Mouse (Mus musculus) right cerebral cortex, postnatal 14 days (tissue): ENCODE data around the gene Aph1c.
"Not testable (repeated sequence)": the region's sequence is repeated elsewhere in the genome, so short reads cannot be mapped to it uniquely, and the experiment has no call there.

Experiments used
- DNase-seq: peaks from one replicate; pipeline ENCODE4 v3.0.0; 2022

Gene Aph1c

DNA sequence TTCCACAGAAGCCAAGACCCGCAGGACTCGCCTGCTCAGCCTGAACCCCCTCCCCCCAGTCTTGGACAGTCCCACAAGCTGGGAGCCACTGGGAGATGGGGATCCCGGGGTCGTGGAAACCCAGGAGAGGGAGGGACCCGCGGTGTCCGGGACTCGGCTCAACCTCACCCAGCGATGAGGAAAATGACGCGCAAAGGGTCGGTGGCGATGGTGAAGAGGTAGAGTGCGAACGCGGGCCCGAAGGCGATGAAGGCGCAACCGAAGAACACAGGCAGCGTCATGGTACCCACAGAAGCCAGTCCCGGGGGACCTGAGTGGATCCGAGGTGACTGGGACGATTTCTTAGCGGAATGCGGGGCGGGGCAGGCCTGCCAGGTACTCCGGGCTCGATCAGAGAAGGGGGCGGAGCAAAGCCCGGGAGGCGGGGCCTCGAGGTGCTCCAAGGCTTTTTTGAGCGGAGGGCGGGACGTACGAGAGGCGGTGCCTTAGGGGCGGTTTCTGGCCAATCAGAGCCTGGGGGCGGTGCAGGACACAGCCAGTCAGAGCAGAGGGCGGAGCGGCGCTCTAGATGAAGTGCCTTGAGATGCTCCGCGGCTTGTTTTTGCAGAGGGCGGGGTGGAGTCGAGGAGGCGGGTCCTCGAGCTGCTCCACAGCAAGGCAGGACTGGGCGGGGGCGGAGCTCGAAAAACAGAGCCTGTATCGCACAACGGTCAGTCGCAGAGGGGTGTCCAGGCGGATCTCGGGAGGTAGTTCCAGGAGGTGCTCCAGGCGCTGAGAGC lies at the start of gene Aph1c:
Gene Aph1c, minus strand, starts transcription at position 409 of the 779 bp plus-strand sequence.
- DNase-seq, result peak; percentile 98

DNA sequence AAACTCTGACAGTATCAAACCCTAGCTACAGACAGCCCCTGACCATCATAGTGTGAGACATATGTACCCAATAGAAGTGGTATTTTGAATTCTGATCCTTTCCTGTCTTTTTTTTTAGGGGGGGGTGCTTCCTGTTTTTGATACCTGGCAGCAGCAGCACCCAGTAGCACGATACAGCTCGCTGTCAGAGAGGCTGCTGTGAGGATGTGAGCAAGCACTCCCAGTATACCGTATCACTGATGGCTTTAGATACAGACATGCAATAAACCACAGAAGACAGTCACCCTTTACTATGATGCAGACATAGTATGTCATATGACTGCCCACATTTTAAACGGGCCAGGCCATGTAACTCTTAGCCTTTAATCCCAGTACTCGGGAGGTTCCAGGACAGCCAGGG lies 49.0 kb upstream of the Aph1c start:
- no peak for DNase-seq

DNA sequence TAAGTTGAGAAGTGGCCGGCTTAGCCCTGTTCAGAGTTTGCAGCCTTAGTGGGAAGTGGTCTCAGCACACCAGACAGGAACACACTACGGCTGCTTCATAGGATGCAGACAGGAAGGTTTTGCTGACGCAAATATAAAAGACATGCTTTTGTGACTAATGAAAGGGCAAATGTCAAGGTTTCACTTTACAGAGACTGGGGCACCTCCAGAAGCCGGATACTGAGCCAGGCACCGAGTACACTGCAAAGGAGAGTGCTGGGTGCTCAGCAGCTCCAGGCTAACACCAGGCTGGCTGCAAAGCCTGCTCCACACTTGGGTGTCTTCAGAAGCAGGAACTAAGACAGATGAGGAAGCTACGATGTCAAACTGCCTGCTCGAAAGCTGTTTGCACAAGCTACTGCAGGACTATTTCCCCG lies 47.9 kb upstream of the Aph1c start:
- no peak for DNase-seq

DNA sequence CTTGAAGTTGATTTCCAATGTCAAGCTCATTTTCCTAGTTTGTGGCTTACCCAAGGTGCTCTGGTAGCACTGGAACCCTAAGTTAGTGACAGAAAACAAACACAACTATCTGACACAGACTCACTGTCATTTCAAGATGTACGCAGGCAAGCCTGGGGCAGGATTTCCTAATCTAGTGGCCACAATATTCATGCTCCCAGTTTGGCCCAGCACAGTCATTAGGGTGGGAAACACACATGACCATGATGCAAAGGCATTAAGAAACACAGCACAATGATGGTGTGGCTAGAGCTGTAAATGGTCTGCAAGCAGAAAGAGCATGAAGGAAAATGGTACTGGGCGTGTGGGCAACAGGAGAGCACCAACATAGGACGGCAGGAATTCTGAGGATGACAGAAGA lies 47.3 kb upstream of the Aph1c start:
- no peak for DNase-seq

DNA sequence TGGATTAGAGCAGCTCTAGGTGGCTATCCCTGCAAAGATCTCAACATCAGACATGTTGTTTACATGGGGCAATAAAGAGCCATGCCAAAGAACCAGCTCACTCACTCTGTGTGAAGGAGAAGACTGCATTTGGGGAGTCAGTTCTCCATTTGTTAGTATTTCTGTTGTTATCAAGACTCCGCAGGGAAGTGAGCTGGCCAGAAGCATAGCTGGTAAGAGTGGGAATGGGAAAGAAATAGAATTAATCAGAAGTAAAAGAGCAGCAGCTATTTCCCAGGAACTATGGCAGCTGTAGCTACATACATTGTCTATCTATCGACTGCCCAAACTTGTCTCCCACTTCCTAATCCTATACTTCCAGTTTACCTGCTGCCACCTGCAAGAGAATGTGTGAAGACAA lies 46.2 kb upstream of the Aph1c start:
- no peak for DNase-seq

DNA sequence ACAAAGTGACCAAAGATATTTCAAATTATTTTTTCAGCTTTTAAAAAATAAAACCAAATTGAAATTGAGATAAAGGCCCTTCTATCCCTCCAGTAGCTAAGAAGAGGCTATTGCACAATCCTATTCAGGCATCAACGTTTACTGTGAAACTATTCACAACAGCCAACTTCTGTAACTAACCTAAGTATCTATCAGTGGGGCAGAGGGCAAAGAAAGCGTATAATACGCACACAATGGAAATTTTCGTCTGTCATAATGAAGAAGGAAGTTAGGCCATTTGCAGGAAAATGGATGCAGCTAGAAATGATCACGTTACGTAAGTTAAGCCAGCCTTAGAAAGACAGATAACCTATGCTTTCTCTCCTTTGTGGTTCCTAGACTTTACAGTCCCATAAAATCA lies 45.0 kb upstream of the Aph1c start:
- no peak for DNase-seq

DNA sequence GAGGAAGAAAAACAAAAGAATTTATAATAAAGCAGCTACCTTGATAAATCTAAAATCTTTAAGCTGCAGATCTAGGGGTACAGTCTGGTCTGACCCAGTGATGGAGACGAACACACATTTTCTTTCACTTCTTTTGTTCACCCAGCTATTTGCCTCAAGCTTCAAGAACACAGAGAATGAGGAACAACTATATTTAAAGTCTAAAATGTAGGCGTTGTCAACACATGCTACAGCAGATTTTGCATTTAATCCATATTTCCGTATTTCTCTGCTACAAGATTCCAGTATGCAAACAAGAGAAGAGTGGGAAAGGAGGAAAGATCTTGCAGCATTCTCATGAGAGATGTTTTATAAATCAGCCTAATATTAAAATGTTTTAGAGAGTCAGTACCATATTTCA lies 44.4 kb upstream of the Aph1c start:
- DNase-seq, result no peak

DNA sequence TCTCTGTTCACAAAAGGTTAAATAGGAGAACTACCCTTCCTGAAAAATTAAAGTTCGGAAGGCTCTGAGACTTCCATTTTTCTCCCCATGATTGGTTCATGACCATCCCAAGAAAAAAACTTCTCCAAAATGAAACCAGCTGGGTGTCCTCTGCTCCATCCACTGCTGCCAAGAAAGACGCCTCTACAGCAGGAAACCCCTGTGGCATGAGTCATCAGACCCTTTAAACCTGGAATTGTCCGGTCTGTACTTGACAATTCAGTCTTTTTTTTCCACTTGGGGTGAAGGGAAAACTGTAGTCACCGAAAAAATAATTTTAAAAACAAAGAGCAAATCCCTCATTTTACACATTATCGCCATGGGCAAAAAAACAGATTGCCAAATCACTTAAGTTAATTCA lies 42.1 kb upstream of the Aph1c start:
- DNase-seq, result no peak

DNA sequence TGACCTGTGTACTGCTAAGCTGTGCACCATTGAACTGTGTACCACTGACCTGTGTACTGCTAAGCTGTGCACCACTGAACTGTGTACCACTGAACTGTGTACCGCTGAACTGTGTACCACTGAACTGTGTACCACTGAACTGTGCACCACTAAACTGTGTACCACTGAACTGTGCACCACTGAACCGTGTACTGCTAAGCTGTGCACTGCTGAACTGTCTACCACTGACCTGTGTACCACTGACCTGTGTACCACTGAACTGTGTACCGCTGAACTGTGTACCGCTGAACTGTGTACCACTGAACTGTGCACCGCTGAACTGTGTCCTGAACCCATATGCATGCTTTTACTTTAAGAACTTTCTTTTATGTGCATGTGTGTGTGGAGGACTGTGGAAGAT lies 39.8 kb upstream of the Aph1c start:
- no peak for DNase-seq

DNA sequence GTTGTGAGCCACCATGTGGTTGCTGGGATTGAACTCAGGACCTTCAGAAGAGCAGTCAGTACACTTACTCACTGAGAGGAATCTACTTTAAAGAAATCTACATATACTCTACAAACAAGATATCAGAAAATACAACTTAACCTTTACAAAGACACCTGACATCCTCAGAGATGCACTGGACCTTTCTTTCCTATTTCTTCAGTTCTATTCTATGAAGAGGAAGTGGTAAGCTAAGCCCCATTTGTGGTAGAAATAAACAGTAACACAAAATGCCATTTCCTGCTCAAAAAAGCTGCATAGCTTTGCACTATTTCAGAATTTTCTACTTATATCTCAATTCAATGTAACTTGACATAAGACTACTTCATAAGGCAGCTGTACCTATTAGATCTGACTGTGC lies 39.0 kb upstream of the Aph1c start:
- DNase-seq, result no peak

DNA sequence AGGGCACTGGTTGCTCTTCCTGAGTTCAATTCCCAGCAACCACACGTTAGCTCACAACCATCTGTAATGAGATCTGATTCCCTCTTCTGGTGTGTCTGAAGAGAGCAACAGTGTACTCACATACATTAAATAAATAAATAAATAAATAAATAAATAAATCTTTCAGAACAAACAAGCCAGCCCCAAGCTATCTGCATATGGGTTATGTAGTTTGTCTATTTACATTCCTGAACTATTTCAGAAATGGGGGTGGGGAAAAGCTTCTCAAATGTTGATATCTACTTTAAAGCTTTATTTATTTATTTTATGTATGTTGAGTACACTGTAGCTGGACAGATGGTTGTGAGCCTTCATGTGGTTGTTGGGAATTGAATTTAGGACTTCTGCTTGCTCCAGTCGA lies 38.5 kb upstream of the Aph1c start:
- DNase-seq, result not testable (repeated sequence)

DNA sequence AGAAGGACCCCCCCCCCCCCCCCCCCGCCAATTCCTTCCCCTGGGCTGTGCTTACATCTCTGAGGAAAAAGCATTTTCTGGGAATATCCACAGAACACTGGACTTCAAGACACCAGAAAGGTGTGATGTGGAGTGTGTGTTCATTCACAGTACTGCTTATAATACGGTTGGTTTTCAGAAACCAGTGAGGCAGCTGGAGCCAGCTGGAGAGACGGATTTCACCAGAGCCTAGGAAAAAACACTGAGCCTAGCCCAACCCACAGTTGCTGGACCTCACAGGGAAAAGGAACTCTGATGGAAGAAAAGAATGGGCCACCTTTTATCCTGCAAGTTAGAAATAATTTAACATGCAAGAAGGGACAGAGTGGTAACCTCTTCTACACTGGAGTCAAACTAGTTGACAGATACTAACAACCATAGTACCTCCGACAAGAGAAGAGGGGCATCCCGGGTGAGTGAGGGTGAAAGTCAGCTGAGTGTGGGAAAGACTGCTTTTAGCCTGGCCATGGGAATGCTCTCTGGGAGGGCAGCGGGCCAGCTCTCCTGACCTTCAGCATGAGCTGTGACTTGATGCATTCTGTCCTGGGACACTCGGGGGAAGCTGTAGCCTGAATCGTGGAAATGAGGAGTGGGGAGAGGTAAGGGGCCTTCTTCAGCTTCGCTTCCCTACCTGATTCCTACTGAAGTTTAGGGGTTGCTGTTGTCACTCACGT lies 37.6 kb upstream of the Aph1c start:
- DNase-seq, result no peak

DNA sequence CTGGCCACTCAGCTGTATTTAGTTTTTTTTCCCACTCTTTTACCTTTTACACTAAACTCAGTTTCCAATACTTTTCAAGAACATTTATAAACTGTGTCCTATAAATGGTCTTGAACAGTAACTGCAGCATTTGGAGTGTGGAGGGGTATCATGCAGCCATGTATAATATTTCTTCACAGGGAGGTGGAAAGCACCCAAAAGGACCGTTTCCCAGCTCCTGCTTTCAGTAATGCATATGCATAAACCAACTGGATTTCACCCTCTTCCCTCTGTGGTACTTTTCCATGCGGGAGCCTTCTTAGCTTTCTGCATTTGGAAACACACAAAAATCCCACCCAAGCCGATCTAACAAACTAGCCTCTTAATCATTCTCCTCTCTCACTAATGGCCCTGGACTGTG lies 30.2 kb upstream of the Aph1c start:
- no peak for DNase-seq

DNA sequence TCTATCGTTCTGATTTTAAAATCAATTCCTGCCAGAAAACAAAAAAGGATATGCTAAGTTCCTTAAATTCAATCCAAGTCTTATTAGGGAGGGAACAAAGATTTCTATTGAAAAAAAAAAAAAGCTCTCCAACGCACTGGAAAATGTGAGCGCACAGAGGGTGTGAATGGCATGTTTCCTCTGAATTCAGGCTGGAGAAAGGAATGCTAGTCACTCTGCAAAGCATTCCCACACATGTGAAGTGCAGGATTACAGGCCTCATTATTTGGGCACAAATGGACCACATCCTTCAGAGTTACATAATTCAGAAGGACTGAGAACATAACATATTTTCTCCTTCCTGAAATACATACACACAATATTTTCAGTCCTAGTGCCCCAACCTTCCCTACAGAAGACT lies 28.9 kb upstream of the Aph1c start:
- DNase-seq, result no peak

DNA sequence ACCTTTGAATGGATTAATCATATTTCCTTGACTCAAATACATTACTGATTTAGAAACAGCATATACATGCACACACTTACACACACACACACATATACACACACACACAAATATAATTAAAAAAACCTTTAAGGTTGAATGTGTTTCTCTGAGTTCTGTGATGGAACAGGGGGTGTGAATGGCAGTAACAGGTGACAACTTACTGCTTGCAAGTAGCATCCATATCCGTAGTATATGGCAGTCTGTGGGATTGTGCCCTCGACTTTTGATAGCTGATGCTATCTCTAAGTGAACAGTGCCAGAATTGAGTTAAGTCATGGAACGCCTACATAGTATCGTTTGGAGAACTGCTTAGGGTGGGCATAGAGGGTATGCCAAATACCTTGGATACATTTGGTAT lies 27.7 kb upstream of the Aph1c start:
- no peak for DNase-seq

DNA sequence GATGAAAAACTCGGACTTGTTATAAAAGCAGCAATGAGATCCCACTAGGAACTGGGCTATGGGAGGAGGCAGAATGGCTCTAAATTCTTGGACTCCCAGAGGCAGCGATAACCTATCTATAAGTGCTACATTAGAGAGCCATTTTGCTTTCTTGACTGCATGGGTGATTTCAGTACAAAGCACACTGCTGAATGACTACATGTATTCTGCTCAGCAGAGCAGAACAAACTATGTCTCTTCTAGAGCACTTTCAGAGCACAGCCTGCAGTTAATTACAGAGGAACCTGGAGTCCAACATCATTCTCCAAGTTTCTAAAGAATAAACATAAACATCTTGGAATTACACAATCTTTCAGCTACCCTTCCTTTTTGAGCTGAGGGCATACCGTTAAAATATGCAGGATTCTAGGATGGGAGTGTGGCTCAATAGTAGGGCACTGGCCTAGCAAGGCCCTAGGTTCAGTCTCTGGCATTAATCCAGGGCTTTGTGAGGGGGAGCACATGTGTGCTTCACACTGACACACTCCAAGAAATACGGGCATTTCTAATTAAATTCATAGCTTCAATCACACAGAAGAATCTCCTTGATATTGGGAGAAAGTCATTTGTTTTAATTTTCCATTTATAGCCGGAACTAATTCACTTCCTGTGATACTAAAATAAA lies 26.7 kb upstream of the Aph1c start:
- DNase-seq, result no peak

DNA sequence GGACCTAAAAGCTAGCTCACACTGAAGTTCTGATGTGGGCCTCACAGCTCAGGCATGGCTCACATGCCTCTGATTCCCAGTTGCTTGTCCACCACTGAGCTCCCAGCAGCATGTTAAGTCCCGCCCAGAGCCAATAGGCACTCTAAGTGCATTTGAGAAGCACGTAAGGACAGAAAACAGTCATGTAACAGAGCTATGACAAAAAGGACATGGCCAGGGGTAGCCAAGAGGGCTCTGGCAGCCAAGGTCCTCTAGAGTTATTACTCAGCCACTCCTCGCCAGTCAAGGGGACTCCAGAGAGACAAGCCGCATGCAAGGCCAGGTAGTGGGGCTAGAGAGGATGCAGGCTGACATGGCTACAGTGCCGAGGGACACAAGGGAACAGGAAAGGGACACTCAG lies 25.0 kb upstream of the Aph1c start:
- no peak for DNase-seq

DNA sequence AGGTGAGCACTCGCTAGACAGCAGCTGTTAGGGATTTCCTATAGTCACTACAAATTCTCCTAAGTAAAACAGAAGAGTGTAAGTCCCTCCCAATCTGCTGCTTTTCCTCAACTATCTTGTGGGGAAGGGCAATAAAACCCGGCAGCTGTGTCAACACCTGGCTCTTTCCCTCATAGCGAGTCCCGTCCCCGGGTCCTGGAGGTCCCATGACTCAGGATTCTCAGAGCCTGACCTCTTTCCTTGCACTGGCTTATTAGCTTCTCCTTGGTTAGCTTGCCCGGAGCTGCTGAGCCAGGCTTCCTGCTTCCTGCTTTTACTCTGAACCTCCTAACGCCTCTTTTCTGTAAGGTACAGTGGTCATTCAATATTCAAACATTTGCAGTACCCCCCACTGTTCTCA lies 21.3 kb upstream of the Aph1c start:
- no peak for DNase-seq

DNA sequence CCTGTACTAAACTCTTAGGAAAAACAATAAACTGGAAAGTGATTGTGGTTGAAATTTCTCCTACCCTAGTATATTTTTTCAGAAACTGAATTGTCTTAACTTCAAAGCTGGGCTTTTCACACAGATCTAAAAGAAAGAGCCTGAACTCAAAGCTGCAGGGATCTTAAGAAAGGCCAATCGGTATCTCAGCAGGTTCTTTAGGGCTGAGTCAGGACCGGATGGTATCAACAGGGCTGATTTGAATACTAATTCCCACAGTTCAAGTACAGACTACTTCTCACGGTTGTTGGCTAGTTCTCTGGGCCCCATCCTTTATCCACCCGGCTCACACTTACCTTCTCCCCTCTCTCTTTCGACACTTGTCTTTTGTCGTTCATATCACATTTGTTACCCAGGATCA lies 18.1 kb upstream of the Aph1c start:
- no peak for DNase-seq

DNA sequence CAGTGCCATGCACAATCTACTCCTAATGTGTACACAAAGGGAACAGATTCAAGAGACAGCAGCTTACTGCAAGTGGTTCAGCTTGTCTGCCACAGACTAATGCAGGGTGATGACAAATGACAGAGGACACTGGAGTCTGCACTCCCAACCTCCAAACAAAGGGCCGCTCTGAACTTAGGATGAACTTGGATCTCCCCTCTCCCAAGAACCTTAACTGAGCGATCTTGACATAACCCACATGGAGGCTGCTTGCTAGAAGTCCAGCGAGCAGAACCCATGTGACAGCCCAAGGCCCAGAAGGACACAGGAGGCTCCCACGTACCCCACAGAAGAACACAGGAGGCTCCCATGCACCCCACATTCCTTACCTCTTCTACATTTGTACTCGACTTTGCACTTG lies 16.4 kb upstream of the Aph1c start:
- no peak for DNase-seq

DNA sequence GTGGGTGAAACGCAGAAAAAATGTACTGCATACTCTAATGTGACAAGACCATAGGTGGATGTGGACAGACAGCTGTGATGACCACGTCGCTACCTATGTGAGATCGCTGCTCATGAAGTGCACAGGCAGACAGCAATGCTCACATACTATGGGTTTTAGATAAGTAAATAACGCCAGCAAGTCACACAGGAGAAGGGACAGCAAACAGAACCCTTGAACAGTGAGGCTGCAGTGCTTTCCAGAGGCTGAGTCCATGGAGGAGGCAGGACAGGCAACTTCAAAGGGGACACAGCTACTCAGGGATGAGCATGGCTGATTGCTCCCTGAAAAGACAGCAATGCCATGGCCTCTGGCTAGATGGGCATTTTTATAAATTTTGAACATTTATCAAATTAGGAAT lies 12.3 kb upstream of the Aph1c start:
- no peak for DNase-seq

DNA sequence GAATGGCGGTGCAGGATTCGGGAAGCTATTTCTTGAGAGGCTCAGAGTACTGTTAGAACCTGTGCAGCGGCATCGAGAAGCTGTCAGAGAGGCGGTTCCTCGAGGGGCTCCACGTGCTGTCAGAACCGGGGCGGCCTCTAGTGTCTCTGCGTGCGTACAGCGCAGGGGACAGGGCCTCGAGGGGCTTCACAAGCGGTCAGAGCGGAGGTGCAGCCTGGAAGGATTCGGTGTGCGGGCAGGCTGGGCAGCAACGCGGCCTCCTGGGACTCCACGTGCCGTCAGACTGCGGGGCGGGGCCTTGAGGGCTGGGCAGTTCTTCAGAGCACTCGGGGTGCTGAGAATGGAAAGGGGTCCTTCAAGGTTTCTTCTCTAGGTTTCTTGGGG lies 563 bp upstream of the Aph1c start:
- peak; percentile 50 for DNase-seq

DNA sequence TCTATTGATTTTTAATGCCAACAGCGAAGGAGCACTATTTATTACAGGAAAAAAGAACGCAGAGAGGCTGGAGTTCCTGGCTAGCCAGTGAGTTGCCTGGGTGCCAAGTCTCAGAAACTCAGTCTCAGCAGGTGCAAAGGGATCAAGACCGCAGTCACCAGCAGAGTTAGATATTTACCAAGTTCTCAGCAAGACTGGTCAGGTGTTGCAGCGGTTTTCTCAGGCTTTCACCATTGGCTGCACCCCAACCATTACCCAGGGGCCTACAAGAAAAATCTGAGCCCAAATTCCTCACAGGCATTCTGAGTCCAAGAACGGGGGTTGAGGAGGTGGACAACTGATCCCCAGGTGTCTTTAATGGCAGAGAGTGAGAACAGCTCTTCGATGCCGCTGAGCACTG lies 675 bp downstream of the Aph1c start:
- no peak for DNase-seq

DNA sequence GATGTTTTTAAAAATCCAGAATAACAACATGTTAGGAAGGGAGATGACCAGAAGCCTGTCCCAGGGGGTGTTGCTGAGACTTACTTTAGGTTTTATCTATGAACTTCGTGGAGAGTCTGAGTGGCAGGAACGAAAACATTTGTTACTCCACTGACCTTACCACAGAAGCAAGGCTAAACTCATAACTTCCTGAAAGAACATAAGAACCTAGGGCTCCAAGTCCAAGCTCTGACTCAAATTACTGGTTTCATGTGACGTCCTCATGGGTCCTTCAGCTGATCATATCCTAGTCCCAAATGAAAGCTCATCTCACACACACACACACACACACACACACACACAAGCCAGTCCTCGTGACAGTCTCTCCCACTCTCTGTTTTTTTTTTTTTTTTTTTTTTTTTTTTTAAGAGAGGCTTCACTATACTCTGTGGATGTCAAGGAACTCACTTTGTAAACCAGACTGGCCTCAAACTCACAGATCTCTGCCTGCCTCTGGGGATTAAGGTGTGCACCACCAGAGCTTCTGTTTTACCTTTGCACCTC lies 2.1 kb downstream of the Aph1c start:
- no peak for DNase-seq
